Mouse (Mus musculus) bone marrow macrophage, adult 2 months (primary cell): ENCODE measurements around the gene Surf2.

ENCODE experiments used
- CTCF ChIP-seq: IDR thresholded peaks from 2 replicates; pipeline ENCODE4 v1.5.1; 2012; ENCODE audit warnings: low read depth, mild to moderate bottlenecking, low read length, moderate library complexity
- POLR2A ChIP-seq: IDR thresholded peaks from 2 replicates; pipeline ENCODE4 v1.6.1; 2012; ENCODE audit warnings: mild to moderate bottlenecking, low read depth, low read length, borderline replicate concordance

- TF ChIP-seq CTCF (no peak), POLR2A (no peak)
These were observed 19.1 kb downstream of the Surf2 start for GRCm38 (mm10) chr2:26935286-26935685.
